ENCODE assay signal across 9 mouse cellular contexts in the genomic region with DNA sequence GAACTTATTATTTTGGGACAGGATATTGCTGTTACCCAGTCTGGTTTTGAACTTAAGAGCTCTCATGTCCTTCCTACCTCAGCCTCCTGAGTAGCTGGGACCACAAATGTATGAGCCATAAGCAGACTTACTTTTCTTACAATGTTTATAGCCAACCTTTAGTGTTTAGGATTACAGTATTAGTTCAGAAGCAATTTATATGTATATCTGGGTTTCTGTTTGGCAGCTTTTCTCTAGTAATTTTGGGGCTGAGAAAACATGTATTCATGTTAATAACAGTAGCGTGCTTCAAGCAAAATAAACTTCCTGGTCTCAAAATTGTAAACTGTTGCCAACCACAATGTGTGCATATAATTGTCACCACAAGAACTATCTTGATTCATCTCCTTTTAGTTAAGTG. TPM values are rescaled to one million over a fixed set of nuclear protein-coding genes. Genes with fewer than 3 reads are reported as not detected.
DNase-seq lines count a peak whose midpoint lies in the region; ATAC-seq lines count a peak whose summit lies in the region.
"Had no signal": no experiment of that assay in that cellular context is flagged by ENCODE, and none has a peak within 500 bp of the region (broad histone marks: within the 10 kb centered on the region; RNA-seq: fewer than 3 reads in every experiment).

No protein-coding gene starts in this region.

- no peaks in the 10 kb centered on the region for H3K9me3 ChIP-seq in megakaryocyte, embryonic 14.5 days
- H3K9me3 ChIP-seq in embryonic facial prominence, embryonic 12.5 days = no peaks in the 10 kb centered on the region
- no peaks in the 10 kb centered on the region for H3K9me3 ChIP-seq in limb, embryonic 10.5 days (replicated peaks)
- H3K9me3 ChIP-seq in stomach, embryonic 14.5 days (ENCODE audit: control insufficient read depth, low read depth, low read length) = no peaks in the 10 kb centered on the region

- peak overlapping the region; percentile 95 for H3K4me3 ChIP-seq in megakaryocyte, embryonic 14.5 days (replicated peaks)
- peak overlapping the region; percentile 55 for H3K4me3 ChIP-seq in embryonic facial prominence, embryonic 12.5 days
- H3K4me3 ChIP-seq in limb, embryonic 10.5 days = peak overlapping the region; percentile 72
- peak overlapping the region; percentile 57 for H3K4me3 ChIP-seq in stomach, embryonic 14.5 days (ENCODE audit: low read depth, low read length)

- H3K27me3 ChIP-seq in megakaryocyte, embryonic 14.5 days (replicated peaks) = no peaks in the 10 kb centered on the region
- H3K27me3 ChIP-seq in embryonic facial prominence, embryonic 12.5 days = no peaks in the 10 kb centered on the region
- no peaks in the 10 kb centered on the region for H3K27me3 ChIP-seq in limb, embryonic 10.5 days (ENCODE audit: low read depth, poor library complexity, severe bottlenecking)
- H3K27me3 ChIP-seq in stomach, embryonic 14.5 days (ENCODE audit: control insufficient read depth, insufficient read depth, low read length) = no peaks in the 10 kb centered on the region

- DNase-seq in limb, embryonic 10.5 days (ENCODE audit: low spot score) = no peak
- no peak for DNase-seq in cerebellum, adult 9-10 months
- no peak for DNase-seq in cerebellum, postnatal 25 days
- DNase-seq in thymus, postnatal 14 days = no peak
- DNase-seq: adrenal gland, adult 2 months had no signal

- peak overlapping the region; percentile 54 for H3K4me2 ChIP-seq in embryonic facial prominence, embryonic 12.5 days (replicated peaks)
- H3K4me2 ChIP-seq in stomach, embryonic 14.5 days (replicated peaks; ENCODE audit: low read depth, low read length) = peak overlapping the region; percentile 59

- no peak for ATAC-seq in megakaryocyte, adult 5-6 weeks (ENCODE audit: poor library complexity, severe bottlenecking)
- no peak for ATAC-seq in embryonic facial prominence, embryonic 12.5 days (ENCODE audit: insufficient number of reproducible peaks, insufficient read depth, low FRiP score, low TSS enrichment)
- ATAC-seq in stomach, embryonic 14.5 days (ENCODE audit: insufficient number of reproducible peaks, insufficient read depth, low FRiP score, low read depth) = no peak

- H3K9ac ChIP-seq in embryonic facial prominence, embryonic 12.5 days = peak overlapping the region; percentile 64
- peak overlapping the region; percentile 41 for H3K9ac ChIP-seq in stomach, embryonic 14.5 days (replicated peaks; ENCODE audit: low read depth, low read length)

- 9% methylated on average over 1 of the region's 1 CpGs for WGBS in embryonic facial prominence, embryonic 12.5 days
- WGBS in limb, embryonic 10.5 days = 22% methylated on average over 1 of the region's 1 CpGs
- WGBS in stomach, embryonic 14.5 days = 5% methylated on average over 1 of the region's 1 CpGs

- H3K27ac ChIP-seq in embryonic facial prominence, embryonic 12.5 days = no peak overlapping the region
- peak overlapping the region; percentile 94 for H3K27ac ChIP-seq in limb, embryonic 10.5 days
- H3K27ac ChIP-seq in stomach, embryonic 14.5 days (ENCODE audit: low read length) = no peak overlapping the region

- peaks cover 13% of the 10 kb centered on the region for H3K4me1 ChIP-seq in megakaryocyte, embryonic 14.5 days
- H3K4me1 ChIP-seq in embryonic facial prominence, embryonic 12.5 days = no peaks in the 10 kb centered on the region
- H3K4me1 ChIP-seq in limb, embryonic 10.5 days = peaks cover 13% of the 10 kb centered on the region; the same call in 1 of the 2 replicates
- 0 out of 2 replicates have a peak, but pooled peaks cover 3% of the 10 kb centered on the region for H3K4me1 ChIP-seq in stomach, embryonic 14.5 days (ENCODE audit: control insufficient read depth, insufficient read depth, low read length)

- H3K36me3 ChIP-seq in megakaryocyte, embryonic 14.5 days (replicated peaks; ENCODE audit: low read length) = peaks cover 33% of the 10 kb centered on the region
- H3K36me3 ChIP-seq in embryonic facial prominence, embryonic 12.5 days = peaks cover 10% of the 10 kb centered on the region; the same call in 1 of the 2 replicates
- peaks cover 40% of the 10 kb centered on the region for H3K36me3 ChIP-seq in limb, embryonic 10.5 days
- peaks cover 21% of the 10 kb centered on the region; the same call in 1 of the 2 replicates for H3K36me3 ChIP-seq in stomach, embryonic 14.5 days (ENCODE audit: control insufficient read depth, insufficient read depth, low read length)

RNA-seq across cellular contexts. Expression of a gene that starts 0.8 kb away (rescaled TPM):
- 2.9 TPM in 1 of 2 replicates, not detected in the other for polyA plus RNA-seq in megakaryocyte, embryonic 14.5 days (2012; ENCODE audit: insufficient read depth, low replicate concordance)
- 28.5 and 36.5 TPM in 2 replicates for total RNA-seq in megakaryocyte, adult 5-6 weeks (2015)
- total RNA-seq in megakaryocyte, adult 5-6 weeks (2017) = 68.3 and 70.9 TPM in 2 replicates
- 33.3 and 39.2 TPM in 2 replicates for polyA plus RNA-seq in embryonic facial prominence, embryonic 12.5 days (2016; fragmentation: Nextera tagmentation; extraction: Ambion mirVana)
- polyA plus RNA-seq in limb, embryonic 10.5 days (2016; fragmentation: Nextera tagmentation; extraction: Ambion mirVana) = 45.1 and 46.0 TPM in 2 replicates
- 39.0 and 47.0 TPM in 2 replicates for polyA plus RNA-seq in stomach, embryonic 14.5 days (2014; fragmentation: Nextera tagmentation; extraction: Ambion mirVana)
- polyA plus RNA-seq: adrenal gland, adult 2 months had no signal
